Mouse (Mus musculus) liver, embryonic 16.5 days (tissue): ENCODE data around the gene Hist2h4. TPM values are rescaled to one million over a fixed set of nuclear protein-coding genes. Genes with fewer than 3 reads are reported as not detected.
A peak's percentile ranks its signal among the peaks of the same experiment; 100 is the strongest.
"Not testable (repeated sequence)": the region's sequence is repeated elsewhere in the genome, so short reads cannot be mapped to it uniquely, and the experiment has no call there.

ENCODE experiments used
- ATAC-seq: fragments of 200-750 bp; cut with Nextera tagmentation; 2 replicates; pipeline ENCODE4 v1.8.0; 2017; ENCODE audit warnings: low read depth, mild to moderate bottlenecking, moderate number of reproducible peaks, moderate library complexity
- H3K27ac ChIP-seq: fragments of 300-500 bp; sonication (generic); 2 replicates; pipeline ENCODE4 v1.5.1; 2014; ENCODE audit warnings: mild to moderate bottlenecking, low read length
- H3K27me3 ChIP-seq: fragments of 300-500 bp; sonication (generic); 2 replicates; pipeline ENCODE4 v1.6.1; 2014; ENCODE audit warnings: low read depth, low read length, mixed read lengths; ENCODE audit not compliant: control insufficient read depth, insufficient read depth
- H3K36me3 ChIP-seq: fragments of 300-500 bp; sonication (generic); 2 replicates; pipeline ENCODE4 v1.6.1; 2014; ENCODE audit warnings: mild to moderate bottlenecking; ENCODE audit not compliant: control insufficient read depth, insufficient read depth
- H3K4me1 ChIP-seq: fragments of 300-500 bp; sonication (generic); 2 replicates; pipeline ENCODE4 v1.6.1; 2014; ENCODE audit warnings: low read depth, low read length, mixed read lengths; ENCODE audit not compliant: control insufficient read depth
- H3K4me2 ChIP-seq: fragments of 300-500 bp; sonication (generic); 2 replicates; pipeline ENCODE4 v1.6.1; 2014; ENCODE audit warnings: low read depth, low read length, mixed read lengths
- H3K4me3 ChIP-seq: fragments of 300-500 bp; sonication (generic); 2 replicates; pipeline ENCODE4 v1.5.1; 2014; ENCODE audit warnings: low read depth, mild to moderate bottlenecking, low read length
- H3K9ac ChIP-seq: fragments of 300-500 bp; sonication (generic); 2 replicates; pipeline ENCODE4 v1.6.1; 2014; ENCODE audit warnings: low read depth, low read length
- H3K9me3 ChIP-seq: fragments of 300-500 bp; sonication (generic); replicated peaks from 2 replicates; pipeline ENCODE4 v1.6.1; 2016; ENCODE audit warnings: low read length; ENCODE audit not compliant: control insufficient read depth
- WGBS: fragments of 180-500 bp; shearing (Covaris S2); extraction: QIAGEN DNeasy Blood & Tissue Kit; methylation state at CpG from one replicate; pipeline ENCODE4 v1.1.7; 2014; ENCODE audit not compliant: insufficient replicate concordance; 5-methylcytosine and 5-hydroxymethylcytosine counted together
- microRNA-seq: library from miRNA; unstranded; fragments of <30 nt; microRNA quantifications from one replicate; pipeline ENCODE4, GENCODE M21; 2016
- polyA plus RNA-seq: library from polyadenylated mRNA; unstranded; fragments of >200 nt; fragmentation: Nextera tagmentation; extraction: Ambion mirVana; gene quantifications from 2 replicates; pipeline ENCODE4 v1.2.1, GENCODE M21; 2015

Gene Hist2h4
- polyA plus RNA-seq, 1 experiment from 2014 or later = 26.6 TPM

DNA sequence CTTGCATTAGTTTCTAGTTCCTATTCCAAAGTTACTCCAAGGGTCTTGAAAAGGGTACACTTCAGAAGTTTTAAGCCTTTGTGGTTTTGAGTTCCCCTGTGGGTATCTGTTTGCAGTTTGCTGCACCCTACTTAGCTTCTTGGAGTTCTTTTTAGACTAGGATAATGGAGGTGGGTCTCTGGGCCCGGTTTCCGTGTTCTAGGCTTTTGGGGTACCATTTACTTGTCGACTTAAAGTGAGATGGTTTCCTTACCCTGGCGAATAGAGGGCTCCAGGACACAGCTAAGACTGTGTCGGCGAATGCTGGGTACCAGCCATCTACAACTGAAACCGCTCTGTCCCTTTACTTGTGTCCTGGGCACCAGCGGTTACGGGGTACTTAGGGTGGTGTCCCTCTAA is 41.5 kb downstream of the Hist2h4 start:
- no peak for ATAC-seq
- Histone ChIP-seq H3K36me3 (no peaks in the 10 kb centered on the region), H3K9ac (peak overlapping the region; percentile 83), H3K27ac (peak overlapping the region; percentile 99), H3K4me2 (peak overlapping the region; percentile 81), H3K27me3 (no peaks in the 10 kb centered on the region), H3K9me3 (no peaks in the 10 kb centered on the region), H3K4me1 (peaks cover 36% of the 10 kb centered on the region), H3K4me3 (peak overlapping the region; percentile 68)
- 14% methylated on average over 9 of the region's 9 CpGs for WGBS

DNA sequence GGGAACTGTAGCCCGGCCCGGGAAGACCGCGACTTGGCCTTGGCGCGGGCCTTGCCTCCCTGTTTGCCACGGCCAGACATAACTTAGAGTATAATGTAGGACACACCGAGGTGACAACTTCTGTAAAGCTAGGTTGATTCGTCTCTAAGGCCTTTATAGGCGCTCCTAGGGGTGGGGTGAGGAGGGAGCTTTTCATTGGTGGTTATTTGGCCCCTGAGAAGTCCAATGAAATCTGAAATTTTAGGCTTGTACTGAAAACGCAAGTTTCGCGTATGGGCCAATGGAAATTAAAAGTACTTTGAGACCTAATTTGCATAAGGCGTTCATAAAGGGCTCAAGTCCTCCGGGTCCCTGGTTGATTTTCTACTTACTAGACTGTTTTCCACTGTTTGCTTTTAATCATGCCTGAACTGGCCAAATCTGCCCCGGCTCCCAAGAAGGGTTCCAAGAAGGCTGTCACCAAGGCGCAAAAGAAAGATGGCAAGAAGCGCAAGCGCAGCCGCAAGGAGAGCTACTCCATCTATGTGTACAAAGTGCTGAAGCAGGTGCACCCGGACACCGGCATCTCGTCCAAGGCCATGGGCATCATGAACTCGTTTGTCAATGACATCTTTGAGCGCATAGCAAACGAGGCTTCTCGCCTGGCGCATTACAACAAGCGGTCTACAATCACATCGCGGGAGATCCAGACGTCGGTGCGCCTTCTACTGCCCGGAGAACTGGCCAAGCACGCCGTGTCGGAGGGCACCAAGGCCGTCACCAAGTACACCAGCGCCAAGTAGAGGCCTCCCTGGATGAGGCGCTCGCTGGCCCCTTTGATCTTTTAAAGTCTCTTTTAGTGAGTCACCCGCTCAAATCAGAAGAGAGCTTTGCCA is 42.1 kb downstream of the Hist2h4 start, which contains the start of the genes Hist2h2ac and Hist2h2be:
Gene Hist2h2ac (minus strand): TSS at position 116 of the 875 bp plus-strand sequence.
Gene Hist2h2be (plus strand): TSS at position 355 of the 875 bp plus-strand sequence.
- ATAC-seq = peak; percentile 90
- WGBS = under 1% methylated on average over 43 of the region's 43 CpGs
- peak within 1 kb of the TSS; percentile 81 for H3K4me2 ChIP-seq
- peaks cover 36% of the 10 kb centered on the region for H3K4me1 ChIP-seq
- H3K9me3 ChIP-seq = no peaks in the 10 kb centered on the region
- no peaks in the 10 kb centered on the region for H3K27me3 ChIP-seq
- no peaks in the 10 kb centered on the region for H3K36me3 ChIP-seq
- H3K9ac ChIP-seq = peak within 1 kb of the TSS; percentile 83
- H3K4me3 ChIP-seq = peak within 1 kb of the TSS; percentile 68
- peak within 1 kb of the TSS; percentile 99 for H3K27ac ChIP-seq

DNA sequence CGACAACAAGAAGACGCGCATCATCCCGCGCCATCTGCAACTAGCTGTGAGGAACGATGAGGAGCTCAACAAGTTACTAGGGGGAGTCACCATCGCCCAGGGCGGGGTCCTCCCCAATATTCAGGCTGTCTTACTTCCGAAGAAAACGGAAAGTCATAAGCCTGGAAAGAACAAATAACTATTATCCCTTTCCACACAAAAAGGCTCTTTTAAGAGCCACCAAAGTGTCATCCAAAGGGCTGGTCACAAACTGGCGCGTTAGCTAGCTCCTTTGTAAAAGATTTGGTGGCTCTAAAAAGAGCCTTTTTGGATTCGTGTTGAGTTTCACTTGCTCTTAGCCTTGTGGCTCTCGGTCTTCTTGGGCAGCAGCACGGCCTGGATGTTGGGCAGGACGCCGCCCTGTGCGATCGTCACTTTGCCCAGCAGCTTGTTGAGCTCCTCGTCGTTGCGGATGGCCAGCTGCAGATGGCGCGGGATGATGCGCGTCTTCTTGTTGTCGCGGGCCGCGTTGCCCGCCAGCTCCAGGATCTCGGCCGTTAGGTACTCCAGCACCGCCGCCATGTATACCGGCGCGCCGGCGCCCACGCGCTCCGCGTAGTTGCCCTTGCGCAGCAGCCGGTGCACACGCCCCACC is 42.9 kb downstream of the Hist2h4 start:
- not testable (repeated sequence) for H3K27me3 ChIP-seq, ATAC-seq, H3K36me3 ChIP-seq, H3K9me3 ChIP-seq
- Histone ChIP-seq H3K9ac (peak overlapping the region; percentile 79), H3K4me1 (peaks cover 34% of the 10 kb centered on the region), H3K4me3 (peak overlapping the region; percentile 68), H3K27ac (peak overlapping the region; percentile 99), H3K4me2 (peak overlapping the region; percentile 81)
- under 1% methylated on average over 27 of the region's 47 CpGs for WGBS

DNA sequence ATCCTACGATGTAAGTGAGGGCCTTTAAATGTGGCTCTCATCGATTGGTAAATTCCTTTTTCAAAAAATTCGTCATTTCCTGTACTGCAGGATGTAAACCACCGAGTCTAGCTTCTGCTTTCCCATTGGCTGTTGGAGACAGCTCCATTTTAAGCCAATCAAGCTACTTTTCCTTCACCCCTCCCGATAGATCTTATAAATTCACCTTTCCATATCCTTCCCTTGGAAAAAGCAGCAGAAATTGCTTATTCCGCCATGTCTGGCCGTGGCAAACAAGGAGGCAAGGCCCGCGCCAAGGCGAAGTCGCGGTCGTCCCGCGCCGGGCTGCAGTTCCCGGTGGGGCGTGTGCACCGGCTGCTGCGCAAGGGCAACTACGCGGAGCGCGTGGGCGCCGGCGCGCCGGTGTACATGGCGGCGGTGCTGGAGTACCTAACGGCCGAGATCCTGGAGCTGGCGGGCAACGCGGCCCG is 43.4 kb downstream of the Hist2h4 start, which contains the start of the genes Bola1 and Hist2h2ab:
Gene Bola1 (minus strand): TSS at position 49 of the 470 bp plus-strand sequence.
Gene Hist2h2ab (plus strand): TSS at position 205 of the 470 bp plus-strand sequence.
- Histone ChIP-seq H3K36me3 (no peaks in the 10 kb centered on the region), H3K27ac (peak within 1 kb of the TSS; percentile 99), H3K4me3 (peak within 1 kb of the TSS; percentile 68), H3K4me1 (peaks cover 29% of the 10 kb centered on the region), H3K4me2 (peak within 1 kb of the TSS; percentile 81), H3K27me3 (no peaks in the 10 kb centered on the region), H3K9me3 (no peaks in the 10 kb centered on the region), H3K9ac (peak within 1 kb of the TSS; percentile 79)
- WGBS = under 1% methylated on average over 37 of the region's 37 CpGs
- ATAC-seq = peak; percentile 58

DNA sequence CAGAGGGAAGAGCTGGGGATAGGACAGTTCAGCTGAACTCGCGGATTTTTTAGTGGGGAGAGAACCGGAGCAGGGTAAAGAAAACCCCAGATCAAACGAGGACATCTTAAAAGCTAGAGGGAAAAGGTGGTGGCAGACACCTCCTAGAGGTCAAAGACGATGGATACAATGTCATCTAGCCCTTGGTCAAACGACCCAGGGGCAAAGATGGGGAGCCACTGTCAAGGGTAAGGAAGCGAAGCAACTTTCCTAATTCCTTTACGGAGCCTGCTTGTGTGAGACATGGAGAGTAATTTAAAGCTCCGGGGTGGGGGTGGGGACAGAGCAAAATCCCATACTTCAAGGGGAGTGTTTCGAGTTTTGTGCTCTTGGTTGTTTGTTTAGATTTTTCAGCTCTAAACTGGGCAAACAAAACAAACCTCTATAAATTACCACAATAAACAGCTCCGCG is 43.9 kb downstream of the Hist2h4 start:
- 0% methylated on average over 12 of the region's 12 CpGs for WGBS
- Histone ChIP-seq H3K4me2 (peak overlapping the region; percentile 81), H3K36me3 (no peaks in the 10 kb centered on the region), H3K9ac (peak overlapping the region; percentile 79), H3K9me3 (no peaks in the 10 kb centered on the region), H3K27me3 (no peaks in the 10 kb centered on the region), H3K4me1 (peaks cover 26% of the 10 kb centered on the region), H3K27ac (peak overlapping the region; percentile 99), H3K4me3 (peak overlapping the region; percentile 68)
- no peak for ATAC-seq

Small RNA genes lying within 50 kb of the gene (microRNA-seq; reads per million reads assigned to microRNA genes)
- not detected for gene Gm44492
- gene Gm47311 = not detected
- gene Gm47313 = not detected

Other genes starting within 250 kb of the Hist2h4 start
- gene Vps45, start 204.8 kb downstream of the Hist2h4 start, polyA plus RNA-seq = 11.7 and 12.9 TPM in 2 replicates
- 5.8 and 7.7 TPM in 2 replicates for gene Otud7b, start 158.8 kb downstream of the Hist2h4 start, polyA plus RNA-seq
- gene Mtmr11, start 101.3 kb downstream of the Hist2h4 start, polyA plus RNA-seq = 2.6 and 4.2 TPM in 2 replicates
- 59.4 and 59.6 TPM in 2 replicates for gene Sf3b4, start 91.0 kb downstream of the Hist2h4 start, polyA plus RNA-seq
- gene Sv2a, start 82.2 kb downstream of the Hist2h4 start, polyA plus RNA-seq = 0.12 and 0.13 TPM in 2 replicates
- gene Bola1, start 43.6 kb downstream of the Hist2h4 start, polyA plus RNA-seq = 29.4 and 32.1 TPM in 2 replicates
- 0.73 and 0.95 TPM in 2 replicates for gene Hist2h2ab, start 43.4 kb downstream of the Hist2h4 start, polyA plus RNA-seq
- gene Hist2h2ac, start 42.4 kb downstream of the Hist2h4 start, polyA plus RNA-seq = 11.6 and 16.7 TPM in 2 replicates
- gene Hist2h2be, start 42.2 kb downstream of the Hist2h4 start, polyA plus RNA-seq = 7.2 and 8.7 TPM in 2 replicates
- gene Hist2h3c2, start 24.2 kb downstream of the Hist2h4 start, polyA plus RNA-seq = 9.2 and 9.8 TPM in 2 replicates
- 77.1 and 92.2 TPM in 2 replicates for gene Hist2h2aa2, start 23.0 kb downstream of the Hist2h4 start, polyA plus RNA-seq
- gene Hist2h2aa1, start 17.8 kb downstream of the Hist2h4 start, polyA plus RNA-seq = 34.7 and 39.6 TPM in 2 replicates
- 4.3 and 4.9 TPM in 2 replicates for gene Hist2h3c1, start 16.6 kb downstream of the Hist2h4 start, polyA plus RNA-seq
- gene Hist2h3b, start 5.3 kb upstream of the Hist2h4 start, polyA plus RNA-seq = 78.4 and 87.8 TPM in 2 replicates
- 17.9 and 25.9 TPM in 2 replicates for gene Hist2h2bb, start 6.4 kb upstream of the Hist2h4 start, polyA plus RNA-seq
- gene Fcgr1, start 30.7 kb upstream of the Hist2h4 start, polyA plus RNA-seq = 3.8 and 4.5 TPM in 2 replicates
- not detected in 2 replicates for gene BC107364, start 189.0 kb upstream of the Hist2h4 start, polyA plus RNA-seq